Mouse (Mus musculus): ENCODE data around the gene Apol6. TPM values are rescaled to one million over a fixed set of nuclear protein-coding genes. Genes with fewer than 3 reads are reported as not detected.

Gene Apol6
- polyA plus RNA-seq, 1 experiment from 2014 or later, result not detected

DNA sequence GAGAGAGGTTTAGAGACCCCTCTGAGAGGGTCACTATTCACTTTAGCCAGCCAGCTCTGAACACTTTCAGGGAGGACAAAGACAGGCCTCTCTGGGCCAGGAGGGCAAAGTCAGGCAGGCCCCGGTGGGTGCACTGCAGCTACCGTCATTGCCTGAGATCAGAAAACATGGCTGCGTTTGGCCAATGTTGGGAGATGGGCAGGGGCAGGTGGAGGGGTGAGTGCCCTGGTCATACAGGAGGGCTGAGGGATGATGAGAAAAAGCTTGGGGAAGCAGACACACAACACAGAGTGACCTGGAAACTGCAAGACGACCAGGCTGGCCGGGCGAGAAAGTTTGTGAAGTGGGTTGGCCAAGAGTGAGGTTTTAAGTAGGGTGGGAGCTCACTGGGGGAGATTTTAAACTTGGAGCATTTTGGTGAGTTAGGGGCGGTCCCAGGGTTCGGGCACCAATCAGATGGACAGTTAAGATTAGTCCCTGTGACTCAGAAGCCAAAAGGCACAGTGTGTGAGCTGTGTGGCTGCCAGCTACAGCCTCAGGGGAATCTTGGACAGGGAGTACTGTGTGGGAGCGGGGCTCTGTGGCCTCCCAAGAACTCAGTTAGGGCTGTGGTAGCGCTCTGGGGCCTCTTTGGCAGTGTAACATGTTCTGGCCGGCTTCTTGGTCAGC lies 8.1 kb upstream of the Apol6 start:
- no peaks in the 10 kb centered on the region for H3K36me3 ChIP-seq
- WGBS, result 77% methylated on average over 11 of the region's 11 CpGs
- peak overlapping the region; percentile 79 for H3K27ac ChIP-seq
- H3K9me3 ChIP-seq (replicated peaks), result no peaks in the 10 kb centered on the region; the same call in 1 of the 2 replicates
- 0 out of 2 replicates have a peak overlapping the region, but pooled peaks have one; percentile 38 for H3K9ac ChIP-seq
- no peak overlapping the region for H3K4me3 ChIP-seq
- peaks cover 31% of the 10 kb centered on the region for H3K4me1 ChIP-seq
- no peak for ATAC-seq (ENCODE audit: low FRiP score)
- no peaks in the 10 kb centered on the region for H3K27me3 ChIP-seq
- no peak overlapping the region for H3K4me2 ChIP-seq (replicated peaks)

DNA sequence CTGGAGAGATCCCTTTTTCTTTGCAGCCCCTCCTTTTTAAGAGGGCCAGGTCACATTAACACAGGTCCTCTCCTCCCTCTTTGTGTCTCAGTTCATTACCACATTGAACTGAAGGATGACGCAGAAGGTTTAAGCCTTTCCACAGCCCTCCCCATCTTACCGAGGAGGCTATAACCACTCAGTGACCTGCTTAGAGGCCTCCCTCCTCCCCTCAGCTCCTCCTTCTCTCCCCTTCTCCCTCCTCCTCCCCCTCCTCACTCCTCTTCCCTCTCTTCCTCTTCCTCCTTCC lies 7.6 kb upstream of the Apol6 start:
- H3K36me3 ChIP-seq, result no peaks in the 10 kb centered on the region
- peaks cover 31% of the 10 kb centered on the region for H3K4me1 ChIP-seq
- WGBS, result 66% methylated on average over 2 of the region's 2 CpGs
- no peak overlapping the region for H3K4me2 ChIP-seq (replicated peaks)
- H3K9me3 ChIP-seq (replicated peaks), result no peaks in the 10 kb centered on the region; the same call in 1 of the 2 replicates
- H3K4me3 ChIP-seq, result no peak overlapping the region
- ATAC-seq (ENCODE audit: low FRiP score), result no peak
- H3K27me3 ChIP-seq, result no peaks in the 10 kb centered on the region
- H3K27ac ChIP-seq, result peak overlapping the region; percentile 79
- H3K9ac ChIP-seq, result peak overlapping the region; percentile 38; the same call in 1 of the 2 replicates

DNA sequence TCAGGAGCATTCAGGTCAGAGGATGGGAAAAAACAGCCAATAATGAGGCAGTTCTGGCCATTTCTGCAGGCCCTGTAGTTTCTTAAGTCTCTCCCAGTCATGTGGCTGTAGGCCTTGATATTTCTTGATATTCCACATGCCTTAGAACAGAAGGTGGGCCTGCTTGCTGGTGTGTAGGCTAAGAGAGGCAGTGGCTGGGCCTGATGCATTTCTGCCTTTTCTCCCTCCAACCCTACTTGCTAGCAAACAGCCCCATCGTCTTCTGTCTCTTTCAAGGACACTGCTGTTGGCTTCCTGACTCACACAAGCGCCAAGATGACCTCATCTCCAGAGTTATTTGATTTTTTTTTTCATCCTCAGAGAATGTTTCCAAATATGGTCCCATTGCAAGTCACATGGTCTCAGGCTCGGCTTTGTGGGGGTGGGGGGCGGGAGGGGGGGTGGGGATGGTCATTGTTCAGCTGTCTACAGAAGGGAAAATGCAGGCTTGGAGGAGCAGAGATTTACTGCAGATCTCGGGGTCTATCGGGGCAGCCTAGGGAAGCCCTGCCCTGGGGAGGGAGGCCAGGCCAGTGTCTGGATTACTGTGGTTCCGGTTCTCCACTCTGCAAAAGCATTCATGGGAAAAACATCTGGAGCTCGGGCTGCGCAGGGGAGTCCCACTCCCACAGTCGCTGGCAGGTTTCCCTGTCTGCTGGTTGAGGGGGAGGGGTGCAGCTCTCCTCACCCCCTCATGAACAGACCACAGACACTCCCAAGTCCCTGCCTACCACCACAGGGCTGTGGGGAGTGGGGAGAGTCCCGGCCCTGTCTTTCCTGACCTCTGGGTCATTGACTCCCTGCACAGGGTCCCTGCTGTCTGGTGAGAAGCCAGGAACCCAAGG lies 7.0 kb upstream of the Apol6 start:
- Histone ChIP-seq H3K36me3 (no peaks in the 10 kb centered on the region), H3K4me1 (peaks cover 31% of the 10 kb centered on the region), H3K9me3 (replicated peaks) (no peaks in the 10 kb centered on the region; the same call in 1 of the 2 replicates), H3K9ac (peak overlapping the region; percentile 38; the same call in 1 of the 2 replicates), H3K27me3 (no peaks in the 10 kb centered on the region), H3K4me3 (no peak overlapping the region), H3K27ac (peak overlapping the region; percentile 79), H3K4me2 (replicated peaks) (no peak overlapping the region)
- no peak for ATAC-seq (ENCODE audit: low FRiP score)
- WGBS, result 33% methylated on average over 11 of the region's 11 CpGs

DNA sequence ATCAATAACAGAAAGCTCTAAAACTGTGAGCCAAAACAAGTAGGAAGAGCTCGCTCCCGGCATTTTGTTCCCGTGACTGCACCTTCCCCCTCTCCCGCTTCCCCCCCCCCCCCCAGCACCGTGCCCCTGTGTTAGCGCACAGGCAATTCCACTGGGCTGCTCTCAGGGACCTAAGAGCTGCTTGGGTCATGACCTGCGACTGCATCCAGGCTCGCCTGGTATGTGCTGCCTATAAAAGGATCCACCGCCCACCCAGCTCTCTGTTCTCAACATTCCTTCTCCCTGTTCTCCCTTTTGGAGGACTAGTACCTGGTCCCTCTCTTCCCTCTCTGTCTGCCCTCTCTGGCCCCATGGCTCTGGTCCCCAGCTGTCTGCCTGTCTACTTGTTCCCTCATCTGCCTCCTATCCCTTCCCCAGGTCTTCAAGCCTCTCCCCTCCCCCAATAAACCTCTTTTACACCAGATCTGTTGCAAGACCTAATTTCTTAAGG lies 5.3 kb upstream of the Apol6 start:
- WGBS, result 54% methylated on average over 9 of the region's 9 CpGs
- no peak for ATAC-seq (ENCODE audit: low FRiP score)
- H3K9ac ChIP-seq, result no peak overlapping the region
- H3K4me3 ChIP-seq, result no peak overlapping the region
- H3K4me1 ChIP-seq, result peaks cover 31% of the 10 kb centered on the region
- no peaks in the 10 kb centered on the region for H3K36me3 ChIP-seq
- H3K4me2 ChIP-seq (replicated peaks), result no peak overlapping the region
- H3K27ac ChIP-seq, result no peak overlapping the region
- H3K9me3 ChIP-seq (replicated peaks), result no peaks in the 10 kb centered on the region; the same call in 1 of the 2 replicates
- H3K27me3 ChIP-seq, result no peaks in the 10 kb centered on the region

DNA sequence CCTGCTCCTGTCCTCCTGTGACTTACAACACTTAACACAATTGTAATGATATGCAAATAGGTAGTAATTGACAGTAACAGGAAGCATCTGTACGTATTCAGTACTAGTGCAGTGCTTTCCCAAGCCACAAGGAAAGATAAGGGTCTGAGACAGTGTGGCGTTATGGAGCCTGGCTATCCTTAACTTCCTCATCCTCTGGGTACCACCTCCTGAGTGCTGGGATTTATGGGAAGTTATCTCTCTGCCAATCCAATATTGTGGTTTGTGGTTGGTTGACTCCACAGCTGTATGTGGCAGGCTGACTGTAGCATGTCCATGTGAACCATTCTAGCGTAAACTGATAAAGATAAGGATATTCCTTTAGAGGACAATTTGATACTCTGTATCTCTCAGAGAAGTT lies 3.7 kb upstream of the Apol6 start:
- H3K4me2 ChIP-seq (replicated peaks), result no peak overlapping the region
- no peak for ATAC-seq (ENCODE audit: low FRiP score)
- no peaks in the 10 kb centered on the region; the same call in 1 of the 2 replicates for H3K9me3 ChIP-seq (replicated peaks)
- no peaks in the 10 kb centered on the region for H3K36me3 ChIP-seq
- H3K9ac ChIP-seq, result no peak overlapping the region
- H3K4me3 ChIP-seq, result no peak overlapping the region
- H3K27me3 ChIP-seq, result no peaks in the 10 kb centered on the region
- no peak overlapping the region for H3K27ac ChIP-seq
- H3K4me1 ChIP-seq, result peaks cover 31% of the 10 kb centered on the region
- 75% methylated on average over 3 of the region's 3 CpGs for WGBS

DNA sequence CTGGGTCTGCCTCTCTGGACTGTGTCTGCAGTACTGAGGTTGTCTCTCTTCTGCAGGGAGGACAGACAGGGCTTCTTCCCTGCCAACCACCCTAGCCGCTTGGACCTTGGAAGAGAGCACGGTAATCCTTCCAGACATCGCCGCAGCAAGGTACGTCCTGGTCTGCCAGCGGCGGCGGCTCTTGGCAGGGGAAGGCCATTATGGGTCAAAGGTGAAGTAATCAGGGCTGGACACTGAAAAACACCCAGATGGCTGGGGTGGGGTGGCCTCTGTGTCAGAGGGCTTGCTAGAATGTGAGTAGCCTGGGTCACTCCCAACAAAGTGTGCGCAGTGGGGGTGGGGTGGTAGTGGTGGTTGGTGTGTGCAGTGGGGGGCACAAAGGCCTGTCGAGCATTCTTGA lies 1.1 kb downstream of the Apol6 start:
- ATAC-seq (ENCODE audit: low FRiP score), result no peak
- H3K4me3 ChIP-seq, result no peak overlapping the region
- 0 out of 2 replicates have a peak, but pooled peaks cover 2% of the 10 kb centered on the region for H3K27me3 ChIP-seq
- H3K9ac ChIP-seq, result no peak overlapping the region
- H3K36me3 ChIP-seq, result no peaks in the 10 kb centered on the region
- no peak overlapping the region for H3K4me2 ChIP-seq (replicated peaks)
- no peaks in the 10 kb centered on the region for H3K9me3 ChIP-seq (replicated peaks)
- WGBS, result 77% methylated on average over 10 of the region's 10 CpGs
- H3K4me1 ChIP-seq, result 0 out of 2 replicates have a peak, but pooled peaks cover 1% of the 10 kb centered on the region
- no peak overlapping the region for H3K27ac ChIP-seq

GRCm38 (mm10) chr15:77050570-77050969 lies 6.0 kb downstream of the Apol6 start, which contains the start of gene Mb:
TSS of gene Mb (minus strand) at chr15:77050670.
- Histone ChIP-seq H3K9me3 (replicated peaks) (no peaks in the 10 kb centered on the region), H3K27ac (no peak within 1 kb of the TSS), H3K36me3 (no peaks in the 10 kb centered on the region), H3K9ac (no peak within 1 kb of the TSS), H3K4me3 (no peak within 1 kb of the TSS), H3K4me2 (replicated peaks) (no peak within 1 kb of the TSS), H3K27me3 (0 out of 2 replicates have a peak, but pooled peaks cover 2% of the 10 kb centered on the region), H3K4me1 (no peaks in the 10 kb centered on the region)
- 90% methylated on average over 10 of the region's 10 CpGs for WGBS
- no peak for ATAC-seq (ENCODE audit: low FRiP score)

DNA sequence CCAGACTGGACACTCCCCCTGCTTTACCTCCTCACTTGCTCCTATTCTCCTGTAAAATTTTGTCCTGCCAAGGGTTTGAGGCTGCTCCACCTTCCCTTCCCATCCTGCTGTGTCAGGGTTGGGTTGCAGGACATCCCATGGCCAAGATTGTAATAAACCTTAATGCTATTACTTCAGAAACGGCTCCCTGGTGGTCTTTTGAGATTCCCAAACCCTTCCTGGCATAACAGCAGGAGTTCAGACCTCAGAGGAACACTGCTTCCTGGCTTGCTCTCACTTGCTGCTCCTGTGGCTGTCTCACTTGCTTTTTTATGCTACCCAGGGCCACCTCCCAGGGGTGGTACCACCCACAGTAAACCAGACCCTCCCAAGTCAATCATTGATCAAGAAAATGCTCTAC lies 7.6 kb downstream of the Apol6 start:
- WGBS, result 44% methylated on average over 1 of the region's 1 CpGs

GRCm38 (mm10) chr15:77053021-77053420 lies 8.5 kb downstream of the Apol6 start:
- ATAC-seq (ENCODE audit: low FRiP score), result no peak
- Histone ChIP-seq H3K9ac (no peak overlapping the region), H3K9me3 (replicated peaks) (no peaks in the 10 kb centered on the region), H3K36me3 (no peaks in the 10 kb centered on the region), H3K4me1 (peaks cover 12% of the 10 kb centered on the region), H3K27me3 (0 out of 2 replicates have a peak, but pooled peaks cover 2% of the 10 kb centered on the region), H3K27ac (no peak overlapping the region), H3K4me3 (no peak overlapping the region), H3K4me2 (replicated peaks) (no peak overlapping the region)
- 81% methylated on average over 1 of the region's 1 CpGs for WGBS

More for the DNA sequence above, 7.6 kb downstream of the Apol6 start:
- no peak overlapping the region for H3K27ac ChIP-seq
- H3K4me2 ChIP-seq (replicated peaks), result no peak overlapping the region
- H3K4me3 ChIP-seq, result no peak overlapping the region
- H3K4me1 ChIP-seq, result peaks cover 12% of the 10 kb centered on the region
- H3K27me3 ChIP-seq, result 0 out of 2 replicates have a peak, but pooled peaks cover 2% of the 10 kb centered on the region
- no peaks in the 10 kb centered on the region for H3K36me3 ChIP-seq
- H3K9ac ChIP-seq, result no peak overlapping the region
- no peaks in the 10 kb centered on the region for H3K9me3 ChIP-seq (replicated peaks)
- ATAC-seq (ENCODE audit: low FRiP score), result no peak

DNA sequence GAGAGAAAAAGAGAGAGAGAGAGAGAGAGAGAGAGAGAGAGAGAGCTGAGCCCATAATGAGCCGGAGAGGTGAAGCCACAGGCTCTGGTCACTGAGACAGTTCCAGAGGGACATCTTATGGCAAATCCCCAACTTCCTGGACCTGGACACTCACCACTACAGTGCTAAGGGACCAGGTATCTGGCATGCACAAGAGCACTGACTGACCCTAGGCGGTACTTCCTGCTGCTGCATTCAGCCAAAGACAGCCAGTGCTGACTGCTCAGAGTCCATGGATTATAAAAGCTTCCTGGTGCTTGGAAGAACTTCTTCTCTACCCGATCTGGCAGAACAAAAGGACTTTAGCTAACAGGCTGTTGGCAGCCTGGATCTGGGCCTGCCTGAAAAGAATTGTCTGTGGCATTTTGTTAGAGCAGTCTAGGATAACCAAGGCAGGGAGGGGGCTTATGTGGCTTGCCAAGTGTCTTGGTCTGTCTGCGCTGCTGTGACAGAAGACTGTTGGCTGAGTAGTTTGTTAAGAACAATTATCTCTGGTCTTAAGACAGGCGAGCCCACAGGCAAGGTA lies 10.2 kb downstream of the Apol6 start:
- no peak overlapping the region for H3K27ac ChIP-seq
- no peak for ATAC-seq (ENCODE audit: low FRiP score)
- 0 out of 2 replicates have a peak, but pooled peaks cover 2% of the 10 kb centered on the region for H3K27me3 ChIP-seq
- no peaks in the 10 kb centered on the region for H3K36me3 ChIP-seq
- H3K4me1 ChIP-seq, result peaks cover 12% of the 10 kb centered on the region
- no peak overlapping the region for H3K4me3 ChIP-seq
- no peaks in the 10 kb centered on the region for H3K9me3 ChIP-seq (replicated peaks)
- H3K9ac ChIP-seq, result no peak overlapping the region
- WGBS, result 60% methylated on average over 5 of the region's 5 CpGs
- H3K4me2 ChIP-seq (replicated peaks), result no peak overlapping the region

GRCm38 (mm10) chr15:77056001-77056790 lies 11.7 kb downstream of the Apol6 start:
- no peak overlapping the region for H3K4me3 ChIP-seq
- H3K27ac ChIP-seq, result peak overlapping the region; percentile 0; the same call in 1 of the 2 replicates
- H3K27me3 ChIP-seq, result no peaks in the 10 kb centered on the region
- H3K4me1 ChIP-seq, result peaks cover 12% of the 10 kb centered on the region
- H3K9me3 ChIP-seq (replicated peaks), result no peaks in the 10 kb centered on the region
- H3K9ac ChIP-seq, result no peak overlapping the region
- H3K36me3 ChIP-seq, result no peaks in the 10 kb centered on the region
- ATAC-seq (ENCODE audit: low FRiP score), result peak; percentile 58; the same call in 1 of the 2 replicates
- no peak overlapping the region for H3K4me2 ChIP-seq (replicated peaks)
- WGBS, result 24% methylated on average over 6 of the region's 6 CpGs

Data from hindbrain, embryonic 12.5 days (tissue).